8 mouse cellular contexts compared by ENCODE assay signal in genomic region chr2:18058146-18058708, GRCm38 (mm10). TPM values are rescaled to one million over a fixed set of nuclear protein-coding genes. Genes with fewer than 3 reads are reported as not detected.
DNase-seq lines count a peak whose midpoint lies in the region; ATAC-seq lines count a peak whose summit lies in the region.

No protein-coding gene starts in this region.

- H3K27ac ChIP-seq in kidney, embryonic 16.5 days (ENCODE audit: low read length) = peak overlapping the region; percentile 100
- H3K27ac ChIP-seq in intestine, embryonic 15.5 days = peak overlapping the region; percentile 99
- H3K27ac ChIP-seq in neural tube, embryonic 13.5 days (replicated peaks) = peak overlapping the region; percentile 100

- H3K27me3 ChIP-seq in kidney, embryonic 16.5 days (ENCODE audit: insufficient read depth, low read length) = no peaks in the 10 kb centered on the region
- no peaks in the 10 kb centered on the region for H3K27me3 ChIP-seq in intestine, embryonic 15.5 days (replicated peaks)
- no peaks in the 10 kb centered on the region for H3K27me3 ChIP-seq in neural tube, embryonic 13.5 days

- H3K4me2 ChIP-seq in kidney, embryonic 16.5 days (replicated peaks; ENCODE audit: low read depth, low read length) = peak overlapping the region; percentile 83
- H3K4me2 ChIP-seq in intestine, embryonic 15.5 days (replicated peaks) = peak overlapping the region; percentile 92
- peak overlapping the region; percentile 94 for H3K4me2 ChIP-seq in neural tube, embryonic 13.5 days

- peak overlapping the region; percentile 86 for H3K9ac ChIP-seq in kidney, embryonic 16.5 days (replicated peaks; ENCODE audit: low read length)
- H3K9ac ChIP-seq in intestine, embryonic 15.5 days = peak overlapping the region; percentile 86
- H3K9ac ChIP-seq in neural tube, embryonic 13.5 days = peak overlapping the region; percentile 93

- H3K9me3 ChIP-seq in kidney, embryonic 16.5 days (ENCODE audit: low read length) = no peaks in the 10 kb centered on the region
- no peaks in the 10 kb centered on the region for H3K9me3 ChIP-seq in intestine, embryonic 15.5 days
- H3K9me3 ChIP-seq in neural tube, embryonic 13.5 days = no peaks in the 10 kb centered on the region

- H3K36me3 ChIP-seq in kidney, embryonic 16.5 days (ENCODE audit: insufficient read depth, low read length) = no peaks in the 10 kb centered on the region
- H3K36me3 ChIP-seq in intestine, embryonic 15.5 days = no peaks in the 10 kb centered on the region
- H3K36me3 ChIP-seq in neural tube, embryonic 13.5 days = no peaks in the 10 kb centered on the region

- ATAC-seq in kidney, embryonic 16.5 days (ENCODE audit: low FRiP score, low TSS enrichment) = no peak
- no peak for ATAC-seq in intestine, embryonic 15.5 days
- no peak for ATAC-seq in neural tube, embryonic 13.5 days (ENCODE audit: low read depth)
- no peak for ATAC-seq in megakaryocyte-erythroid progenitor cell, adult 5-6 weeks (replicated peaks; ENCODE audit: low FRiP score, low TSS enrichment, poor library complexity, severe bottlenecking)

- peaks cover 24% of the 10 kb centered on the region for H3K4me1 ChIP-seq in kidney, embryonic 16.5 days (ENCODE audit: insufficient read depth, low read length)
- H3K4me1 ChIP-seq in intestine, embryonic 15.5 days (replicated peaks) = 0 out of 2 replicates have a peak, but pooled peaks cover 2% of the 10 kb centered on the region
- peaks cover 42% of the 10 kb centered on the region for H3K4me1 ChIP-seq in neural tube, embryonic 13.5 days (replicated peaks)

- no peak for DNase-seq in kidney, postnatal 10 days
- peak; percentile 46 for DNase-seq in embryo, embryonic 9.5 days (ENCODE audit: extremely low spot score)
- DNase-seq in cerebellum, adult 18-20 months = no peak
- no peak for DNase-seq in adrenal gland, adult 18-20 months (ENCODE audit: low spot score in 2 of 2)

- WGBS in kidney, embryonic 16.5 days = 30% methylated on average over 9 of the region's 9 CpGs
- 26% methylated on average over 9 of the region's 9 CpGs for WGBS in intestine, embryonic 15.5 days
- WGBS in neural tube, embryonic 13.5 days = 9% methylated on average over 9 of the region's 9 CpGs

- H3K4me3 ChIP-seq in kidney, embryonic 16.5 days (ENCODE audit: low read length) = peak overlapping the region; percentile 60
- peak overlapping the region; percentile 55 for H3K4me3 ChIP-seq in intestine, embryonic 15.5 days (replicated peaks)
- H3K4me3 ChIP-seq in neural tube, embryonic 13.5 days = peak overlapping the region; percentile 56

RNA-seq across cellular contexts. Expression of gene Mllt10, which starts 3.2 kb away (rescaled TPM):
- 63.4 and 73.6 TPM in 2 replicates for polyA plus RNA-seq in kidney, embryonic 16.5 days (2015; fragmentation: Nextera tagmentation; extraction: Ambion mirVana)
- polyA plus RNA-seq in intestine, embryonic 15.5 days (2015; fragmentation: Nextera tagmentation; extraction: Ambion mirVana) = 55.5 TPM in 2 replicates
- 62.3 and 63.1 TPM in 2 replicates for polyA plus RNA-seq in neural tube, embryonic 13.5 days (2015; fragmentation: Nextera tagmentation; extraction: Ambion mirVana)
- total RNA-seq in megakaryocyte-erythroid progenitor cell, adult 5-6 weeks (2014; fragmentation: Nextera tagmentation) = 124 and 133 TPM in 2 replicates
- 71.4 and 79.9 TPM in 2 replicates for total RNA-seq in megakaryocyte-erythroid progenitor cell, adult 5-6 weeks (2017)
- total RNA-seq in adrenal gland, adult 18-20 months (2021) = 10 to 100 TPM; 41.4 to 44.8 TPM

RNA-seq across cellular contexts. Expression of gene Skida1, which starts 9.4 kb away (rescaled TPM):
- polyA plus RNA-seq in kidney, embryonic 16.5 days (2015; fragmentation: Nextera tagmentation; extraction: Ambion mirVana) = 8.8 and 9.2 TPM in 2 replicates
- 3.2 and 3.6 TPM in 2 replicates for polyA plus RNA-seq in intestine, embryonic 15.5 days (2015; fragmentation: Nextera tagmentation; extraction: Ambion mirVana)
- 8.2 and 9.2 TPM in 2 replicates for polyA plus RNA-seq in neural tube, embryonic 13.5 days (2015; fragmentation: Nextera tagmentation; extraction: Ambion mirVana)
- total RNA-seq in megakaryocyte-erythroid progenitor cell, adult 5-6 weeks (2014; fragmentation: Nextera tagmentation) = not detected in 2 replicates
- not detected in 2 replicates for total RNA-seq in megakaryocyte-erythroid progenitor cell, adult 5-6 weeks (2017)
- total RNA-seq in adrenal gland, adult 18-20 months (2021) = 1 to 10 TPM; 1.6 to 2.0 TPM

RNA-seq across cellular contexts. Expression of gene A930004D18Rik, which starts 20.7 kb away (rescaled TPM):
- 14.1 and 16.2 TPM in 2 replicates for polyA plus RNA-seq in kidney, embryonic 16.5 days (2015; fragmentation: Nextera tagmentation; extraction: Ambion mirVana)
- 11.8 and 12.6 TPM in 2 replicates for polyA plus RNA-seq in intestine, embryonic 15.5 days (2015; fragmentation: Nextera tagmentation; extraction: Ambion mirVana)
- polyA plus RNA-seq in neural tube, embryonic 13.5 days (2015; fragmentation: Nextera tagmentation; extraction: Ambion mirVana) = 8.8 and 12.3 TPM in 2 replicates
- not detected in 2 replicates for total RNA-seq in megakaryocyte-erythroid progenitor cell, adult 5-6 weeks (2014; fragmentation: Nextera tagmentation)
- total RNA-seq in megakaryocyte-erythroid progenitor cell, adult 5-6 weeks (2017) = not detected in 2 replicates
- 1 to 10 TPM; 1.4 to 2.3 TPM for total RNA-seq in adrenal gland, adult 18-20 months (2021)
